Mouse (Mus musculus): ENCODE data around the gene Vmn2r31.
"Not testable (repeated sequence)": the region's sequence is repeated elsewhere in the genome, so short reads cannot be mapped to it uniquely, and the experiment has no call there.

The Vmn2r31 gene

DNA sequence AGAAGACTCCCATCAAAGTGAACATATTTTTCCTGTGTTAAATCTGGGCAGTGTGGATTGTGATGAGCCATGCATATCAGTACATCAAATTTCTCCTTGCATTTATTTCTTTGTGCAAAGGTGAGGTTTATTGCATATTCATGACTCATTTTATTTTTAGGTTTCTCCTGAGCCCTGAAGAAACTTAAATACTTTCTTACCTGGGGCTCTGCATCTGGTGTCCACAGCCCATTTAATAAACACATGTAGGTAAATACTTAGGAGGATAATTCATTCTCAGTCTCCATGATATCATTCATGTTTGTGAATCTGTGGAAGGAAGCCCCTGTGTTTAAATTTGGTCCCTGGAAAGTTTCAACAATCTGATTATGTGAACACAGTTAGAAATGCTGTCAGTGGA lies at the start of gene Vmn2r31:
Gene Vmn2r31, minus strand, starts transcription at position 101 of the 400 bp plus-strand sequence.
- DNase-seq (ENCODE audit: low read depth, low spot score): not testable (repeated sequence)

- DNase-seq (ENCODE audit: low read depth, low spot score): not testable (repeated sequence)
These were observed 25.1 kb downstream of the Vmn2r31 start, which contains the start of gene Gm45783 for GRCm38 (mm10) chr7:7374431-7374830. Gm45783 (minus strand) TSS chr7:7374573.

DNA sequence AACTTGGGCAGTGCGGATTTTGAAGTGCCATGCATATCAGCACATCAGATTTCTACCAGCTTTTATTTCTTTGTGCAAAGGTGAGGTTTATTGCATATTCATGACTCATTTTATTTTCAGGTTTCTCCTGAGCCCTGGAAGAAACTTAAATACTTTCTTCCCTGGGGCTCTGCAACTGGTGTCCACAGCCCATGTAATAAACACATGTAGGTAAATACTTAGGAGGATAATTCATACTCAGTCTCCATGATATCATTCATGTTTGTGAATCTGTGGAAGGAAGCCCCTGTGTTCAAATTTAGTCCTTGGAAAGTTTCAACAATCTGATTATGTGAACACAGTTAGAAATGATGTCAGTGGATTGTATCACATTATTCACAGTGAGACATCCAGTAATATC lies 62.0 kb downstream of the Vmn2r31 start, which contains the start of gene Vmn2r30:
Gene Vmn2r30, minus strand, starts transcription at position 101 of the 400 bp plus-strand sequence.
- not testable (repeated sequence) for DNase-seq (ENCODE audit: low read depth, low spot score)
